Mouse (Mus musculus) embryonic facial prominence, embryonic 13.5 days (tissue): ENCODE measurements around the gene Rnf220. TPM values are rescaled to one million over a fixed set of nuclear protein-coding genes. Genes with fewer than 3 reads are reported as not detected.

Source experiments
- ATAC-seq: fragments of 200-750 bp; cut with Nextera tagmentation; 2 replicates; pipeline ENCODE4 v1.8.0; 2017; ENCODE audit warnings: low read depth; ENCODE audit not compliant: insufficient number of reproducible peaks, insufficient read depth, low FRiP score, low TSS enrichment
- H3K27ac ChIP-seq: fragments of 300-500 bp; sonication (generic); 2 replicates; pipeline ENCODE4 v1.5.1; 2015; ENCODE audit warnings: moderate library complexity, mild to moderate bottlenecking, inconsistent platforms
- H3K27me3 ChIP-seq: fragments of 300-500 bp; sonication (generic); 2 replicates; pipeline ENCODE4 v1.6.1; 2015; ENCODE audit warnings: mild to moderate bottlenecking, inconsistent platforms
- H3K36me3 ChIP-seq: fragments of 300-500 bp; sonication (generic); 2 replicates; pipeline ENCODE4 v1.6.1; 2015; ENCODE audit warnings: mild to moderate bottlenecking, inconsistent platforms
- H3K4me1 ChIP-seq: fragments of 300-500 bp; sonication (generic); 2 replicates; pipeline ENCODE4 v1.6.1; 2015; ENCODE audit warnings: inconsistent platforms
- H3K4me2 ChIP-seq: fragments of 300-500 bp; sonication (generic); 2 replicates; pipeline ENCODE4 v1.6.1; 2015; ENCODE audit warnings: moderate library complexity, mild to moderate bottlenecking, inconsistent platforms
- H3K4me3 ChIP-seq: fragments of 300-500 bp; sonication (generic); 2 replicates; pipeline ENCODE4 v1.5.1; 2015; ENCODE audit warnings: mild to moderate bottlenecking, inconsistent platforms
- H3K9ac ChIP-seq: fragments of 300-500 bp; sonication (generic); 2 replicates; pipeline ENCODE4 v1.6.1; 2015; ENCODE audit warnings: mild to moderate bottlenecking, inconsistent platforms
- H3K9me3 ChIP-seq: fragments of 300-500 bp; sonication (generic); 2 replicates; pipeline ENCODE4 v1.6.1; 2016; ENCODE audit warnings: inconsistent platforms
- WGBS: fragments of 180-500 bp; shearing (Covaris S2); methylation state at CpG from one replicate; pipeline ENCODE4 v1.1.7; 2015; ENCODE audit warnings: mixed read lengths; 5-methylcytosine and 5-hydroxymethylcytosine counted together
- polyA plus RNA-seq: library from polyadenylated mRNA; unstranded; fragments of >200 nt; fragmentation: Nextera tagmentation; extraction: Ambion mirVana; gene quantifications from 2 replicates; pipeline ENCODE4 v1.2.1, GENCODE M21; 2015

Gene Rnf220
- polyA plus RNA-seq, 1 experiment from 2014 or later: 89.9 TPM

DNA sequence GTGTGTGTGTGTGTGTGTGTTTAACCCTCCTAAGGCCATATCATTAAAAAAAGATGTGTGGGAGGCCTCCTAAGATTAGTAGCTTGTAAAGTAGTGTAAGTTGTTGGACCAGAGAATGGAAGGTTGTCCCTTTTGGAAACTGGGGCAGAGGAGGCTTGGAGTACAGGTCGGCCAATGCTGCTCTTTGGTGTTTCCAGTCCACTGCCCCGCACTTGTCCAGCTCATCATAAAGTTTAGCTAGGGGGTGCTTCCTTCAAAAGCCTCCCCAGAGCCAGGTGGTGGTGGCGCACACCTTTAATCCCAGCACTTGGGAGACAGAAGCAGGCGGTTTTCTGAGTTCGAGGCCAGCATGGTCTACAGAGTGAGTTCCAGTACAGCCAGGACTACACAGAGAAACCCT, 244.1 kb downstream of the Rnf220 start:
- Histone ChIP-seq H3K27ac (peak overlapping the region; percentile 92), H3K9me3 (no peaks in the 10 kb centered on the region), H3K4me2 (peak overlapping the region; percentile 67), H3K36me3 (no peaks in the 10 kb centered on the region), H3K4me1 (peaks cover 22% of the 10 kb centered on the region), H3K9ac (peak overlapping the region; percentile 75), H3K27me3 (no peaks in the 10 kb centered on the region), H3K4me3 (peak overlapping the region; percentile 65)
- WGBS: 79% methylated on average over 5 of the region's 5 CpGs
- no peak for ATAC-seq

- peak overlapping the region; percentile 92 for H3K27ac ChIP-seq
- H3K4me3 ChIP-seq: peak overlapping the region; percentile 65
- peaks cover 22% of the 10 kb centered on the region for H3K4me1 ChIP-seq
- H3K27me3 ChIP-seq: no peaks in the 10 kb centered on the region
- H3K9ac ChIP-seq: peak overlapping the region; percentile 75
- WGBS: 4% methylated on average over 5 of the region's 5 CpGs
- no peaks in the 10 kb centered on the region for H3K9me3 ChIP-seq
- ATAC-seq: peak; percentile 35; the same call in 1 of the 2 replicates
- no peaks in the 10 kb centered on the region for H3K36me3 ChIP-seq
- peak overlapping the region; percentile 67 for H3K4me2 ChIP-seq
Measured at GRCm38 (mm10) chr4:117252351-117252750, 244.5 kb downstream of the Rnf220 start.

DNA sequence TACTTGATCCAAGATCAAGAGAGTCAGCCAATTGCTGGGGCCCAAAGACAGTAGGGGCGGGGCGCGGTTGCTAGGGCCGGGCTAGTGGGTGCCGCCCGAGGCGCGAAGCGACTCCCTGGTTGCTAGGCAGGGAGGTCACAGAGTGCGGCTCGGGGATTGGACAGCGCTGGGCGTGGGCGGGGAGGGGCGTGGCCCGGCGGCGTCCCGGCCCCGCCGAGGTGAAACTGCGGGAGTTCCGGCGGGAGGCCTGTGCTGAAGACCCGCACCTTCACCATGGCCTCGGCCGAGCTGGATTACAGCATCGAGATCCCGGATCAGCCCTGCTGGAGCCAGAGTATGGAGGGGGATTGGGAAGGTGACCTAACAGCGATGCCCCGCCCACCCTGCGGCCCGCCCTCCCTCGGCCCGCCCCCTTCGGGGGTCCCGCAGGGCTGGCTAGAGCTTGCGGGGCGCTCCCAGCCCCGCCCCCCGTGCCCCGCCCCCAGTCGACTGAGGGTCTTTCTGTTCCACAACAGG, 245.0 kb downstream of the Rnf220 start, which contains the start of the genes Tmem53 and Armh1:
Gene Tmem53 (plus strand): TSS at position 151 of the 516 bp plus-strand sequence.
Gene Armh1 (minus strand): TSS at position 325 of the 516 bp plus-strand sequence.
- under 1% methylated on average over 43 of the region's 43 CpGs for WGBS
- H3K9ac ChIP-seq: peak within 1 kb of the TSS; percentile 75
- peak within 1 kb of the TSS; percentile 92 for H3K27ac ChIP-seq
- peak within 1 kb of the TSS; percentile 65 for H3K4me3 ChIP-seq
- peak within 1 kb of the TSS; percentile 67 for H3K4me2 ChIP-seq
- no peaks in the 10 kb centered on the region for H3K27me3 ChIP-seq
- H3K4me1 ChIP-seq: peaks cover 22% of the 10 kb centered on the region
- no peaks in the 10 kb centered on the region for H3K9me3 ChIP-seq
- ATAC-seq: peak; percentile 99
- H3K36me3 ChIP-seq: no peaks in the 10 kb centered on the region

GRCm38 (mm10) chr4:117250982-117251381, 245.9 kb downstream of the Rnf220 start:
- H3K27me3 ChIP-seq: no peaks in the 10 kb centered on the region
- peak overlapping the region; percentile 65; the same call in 1 of the 2 replicates for H3K4me3 ChIP-seq
- no peaks in the 10 kb centered on the region for H3K36me3 ChIP-seq
- no peak for ATAC-seq
- peak overlapping the region; percentile 67 for H3K4me2 ChIP-seq
- 85% methylated on average over 1 of the region's 1 CpGs for WGBS
- H3K9me3 ChIP-seq: no peaks in the 10 kb centered on the region
- H3K27ac ChIP-seq: no peak overlapping the region
- H3K9ac ChIP-seq: no peak overlapping the region
- H3K4me1 ChIP-seq: peaks cover 22% of the 10 kb centered on the region

DNA sequence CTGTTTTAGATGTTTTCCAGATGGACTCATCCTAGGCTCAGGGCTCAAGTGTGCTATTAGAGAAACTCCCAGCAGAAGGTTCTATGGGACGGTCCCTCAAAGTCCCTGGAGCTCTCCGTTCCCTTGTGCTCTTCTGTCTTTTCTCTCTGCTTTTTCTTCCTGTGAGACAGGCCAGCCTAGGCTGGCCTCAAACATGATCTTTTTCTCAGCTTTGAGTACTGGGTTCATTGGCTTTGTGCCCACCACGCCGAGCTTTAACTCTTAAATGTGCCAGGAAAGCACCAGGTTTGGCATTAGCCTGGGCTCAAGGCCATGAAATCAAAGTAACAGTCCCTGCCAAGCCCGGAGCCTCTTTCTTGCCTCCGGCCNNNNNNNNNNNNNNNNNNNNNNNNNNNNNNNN, 256.0 kb downstream of the Rnf220 start:
- Histone ChIP-seq H3K4me2 (no peak overlapping the region), H3K9me3 (no peaks in the 10 kb centered on the region), H3K4me3 (no peak overlapping the region), H3K4me1 (peaks cover 22% of the 10 kb centered on the region), H3K36me3 (no peaks in the 10 kb centered on the region), H3K27me3 (no peaks in the 10 kb centered on the region), H3K27ac (peak overlapping the region; percentile 74), H3K9ac (no peak overlapping the region)
- 61% methylated on average over 6 of the region's 6 CpGs for WGBS
- no peak for ATAC-seq

GRCm38 (mm10) chr4:117239153-117239552, 257.7 kb downstream of the Rnf220 start:
- ATAC-seq: no peak
- Histone ChIP-seq H3K4me2 (no peak overlapping the region), H3K4me1 (peaks cover 37% of the 10 kb centered on the region), H3K27ac (no peak overlapping the region), H3K9me3 (no peaks in the 10 kb centered on the region), H3K27me3 (no peaks in the 10 kb centered on the region), H3K4me3 (no peak overlapping the region), H3K9ac (no peak overlapping the region), H3K36me3 (no peaks in the 10 kb centered on the region)
- 42% methylated on average over 2 of the region's 2 CpGs for WGBS

DNA sequence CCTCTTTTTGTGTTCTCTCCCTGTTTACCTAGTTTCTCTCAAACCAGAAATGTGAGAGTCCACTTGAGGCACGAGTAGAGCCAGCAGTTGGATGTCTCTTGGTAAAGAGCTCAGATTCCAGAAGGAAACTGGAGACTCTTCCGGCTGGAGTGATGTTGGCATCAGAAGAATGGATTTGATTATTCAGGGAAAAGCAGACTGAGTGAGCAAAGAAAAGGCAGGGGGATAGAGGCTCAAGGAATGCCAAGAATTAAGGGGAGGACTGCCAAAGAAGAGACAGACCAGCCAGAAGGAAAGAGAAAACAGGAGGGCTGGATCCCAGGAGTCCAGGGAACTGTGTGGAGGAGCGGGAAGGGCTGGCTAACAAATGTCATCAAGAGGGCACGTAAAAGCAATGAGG, 261.0 kb downstream of the Rnf220 start:
- peaks cover 31% of the 10 kb centered on the region for H3K4me1 ChIP-seq
- no peak for ATAC-seq
- no peaks in the 10 kb centered on the region for H3K36me3 ChIP-seq
- no peaks in the 10 kb centered on the region for H3K27me3 ChIP-seq
- no peak overlapping the region for H3K9ac ChIP-seq
- WGBS: 21% methylated on average over 4 of the region's 4 CpGs
- H3K4me3 ChIP-seq: no peak overlapping the region
- H3K4me2 ChIP-seq: no peak overlapping the region
- H3K9me3 ChIP-seq: no peaks in the 10 kb centered on the region
- peak overlapping the region; percentile 80 for H3K27ac ChIP-seq

- no peaks in the 10 kb centered on the region for H3K36me3 ChIP-seq
- 36% methylated on average over 7 of the region's 7 CpGs for WGBS
Measured at GRCm38 (mm10) chr4:117234166-117234741, 262.6 kb downstream of the Rnf220 start.

DNA sequence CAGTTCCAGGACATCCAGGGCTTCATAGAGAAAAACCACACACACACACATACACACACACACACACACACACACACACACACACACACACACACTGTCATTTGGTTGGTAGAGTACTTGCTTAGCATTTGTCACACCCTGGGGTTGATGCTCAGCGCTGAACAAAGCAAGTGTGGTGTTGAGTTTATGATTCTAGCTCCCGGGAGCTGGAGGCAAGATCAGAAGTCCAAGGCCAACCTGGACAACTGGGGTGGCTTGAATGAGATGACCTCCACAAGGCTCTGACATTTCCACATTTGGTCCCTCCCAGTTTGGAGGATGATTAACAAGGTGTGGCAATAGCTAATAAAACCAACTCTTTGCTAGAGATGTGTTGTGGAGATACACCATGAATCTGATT, 265.6 kb downstream of the Rnf220 start:
- 87% methylated on average over 2 of the region's 2 CpGs for WGBS
- H3K9me3 ChIP-seq: no peaks in the 10 kb centered on the region
- no peak overlapping the region for H3K9ac ChIP-seq
- H3K27ac ChIP-seq: no peak overlapping the region
- H3K36me3 ChIP-seq: no peaks in the 10 kb centered on the region
- H3K4me3 ChIP-seq: no peak overlapping the region
- no peak overlapping the region for H3K4me2 ChIP-seq
- no peak for ATAC-seq
- H3K4me1 ChIP-seq: peaks cover 19% of the 10 kb centered on the region
- no peaks in the 10 kb centered on the region for H3K27me3 ChIP-seq

More at GRCm38 (mm10) chr4:117234166-117234741, 262.6 kb downstream of the Rnf220 start:
- H3K9me3 ChIP-seq: no peaks in the 10 kb centered on the region
- no peaks in the 10 kb centered on the region for H3K27me3 ChIP-seq
- no peak overlapping the region for H3K9ac ChIP-seq
- ATAC-seq: no peak
- no peak overlapping the region for H3K4me3 ChIP-seq
- peaks cover 21% of the 10 kb centered on the region for H3K4me1 ChIP-seq
- H3K27ac ChIP-seq: no peak overlapping the region
- no peak overlapping the region for H3K4me2 ChIP-seq

DNA sequence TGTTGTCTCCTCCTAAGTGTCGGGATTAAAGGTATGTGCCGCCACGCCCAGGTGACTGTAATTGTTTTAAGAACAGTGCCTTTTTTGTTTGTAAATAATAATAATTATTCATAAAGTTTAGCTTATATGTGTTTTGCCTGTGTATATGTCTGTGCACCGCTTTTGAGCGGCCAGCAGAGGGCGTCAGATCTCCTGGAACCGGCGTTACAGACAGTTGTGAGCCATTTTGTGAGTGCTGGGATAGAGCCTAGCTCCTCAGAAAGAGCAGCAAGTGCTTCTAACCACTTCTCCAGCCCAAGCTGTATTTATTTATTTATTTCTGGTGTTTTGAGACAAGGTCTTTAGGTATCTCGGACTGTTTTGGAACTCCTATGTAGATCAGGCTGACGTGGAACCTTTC, 266.5 kb downstream of the Rnf220 start:
- 46% methylated on average over 10 of the region's 10 CpGs for WGBS

GRCm38 (mm10) chr4:117229590-117229989, 267.3 kb downstream of the Rnf220 start:
- WGBS: 72% methylated on average over 15 of the region's 15 CpGs
- no peak for ATAC-seq
- H3K36me3 ChIP-seq: no peaks in the 10 kb centered on the region
- 0 out of 2 replicates have a peak, but pooled peaks cover 5% of the 10 kb centered on the region for H3K4me1 ChIP-seq
- no peak overlapping the region for H3K4me2 ChIP-seq
- H3K27ac ChIP-seq: no peak overlapping the region
- no peak overlapping the region for H3K4me3 ChIP-seq
- peak overlapping the region; percentile 3; the same call in 1 of the 2 replicates for H3K9ac ChIP-seq
- H3K9me3 ChIP-seq: no peaks in the 10 kb centered on the region
- H3K27me3 ChIP-seq: no peaks in the 10 kb centered on the region

More for the DNA sequence above, 266.5 kb downstream of the Rnf220 start:
- no peak overlapping the region for H3K27ac ChIP-seq
- no peak for ATAC-seq
- H3K4me2 ChIP-seq: no peak overlapping the region
- H3K36me3 ChIP-seq: no peaks in the 10 kb centered on the region
- no peaks in the 10 kb centered on the region for H3K27me3 ChIP-seq
- no peaks in the 10 kb centered on the region for H3K9me3 ChIP-seq
- peaks cover 10% of the 10 kb centered on the region for H3K4me1 ChIP-seq
- H3K9ac ChIP-seq: no peak overlapping the region
- no peak overlapping the region for H3K4me3 ChIP-seq

DNA sequence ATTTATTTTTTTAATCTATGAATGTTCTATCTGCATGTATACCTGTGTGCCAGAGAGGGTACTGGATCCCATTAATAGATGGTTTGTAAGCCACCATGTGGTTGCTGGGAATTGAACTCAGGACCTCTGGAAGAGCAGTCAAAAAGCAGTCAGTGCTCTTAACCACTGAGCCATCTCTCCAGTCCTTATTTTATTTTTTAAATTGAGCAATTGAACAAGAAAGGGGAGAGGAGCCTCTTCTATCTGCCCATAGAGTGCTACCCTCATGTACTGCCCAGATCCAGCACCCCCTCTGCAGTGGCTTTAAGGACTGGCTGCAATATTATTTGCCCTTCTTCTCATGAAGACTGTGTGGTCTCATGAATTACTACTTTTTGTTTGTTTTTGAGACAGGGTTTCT, 271.6 kb downstream of the Rnf220 start:
- H3K4me2 ChIP-seq: no peak overlapping the region
- no peaks in the 10 kb centered on the region for H3K36me3 ChIP-seq
- no peaks in the 10 kb centered on the region for H3K9me3 ChIP-seq
- H3K27me3 ChIP-seq: no peaks in the 10 kb centered on the region
- no peaks in the 10 kb centered on the region for H3K4me1 ChIP-seq
- H3K27ac ChIP-seq: no peak overlapping the region
- ATAC-seq: no peak
- H3K4me3 ChIP-seq: no peak overlapping the region
- H3K9ac ChIP-seq: no peak overlapping the region
